Mouse (Mus musculus) embryonic facial prominence, embryonic 14.5 days (tissue): ENCODE data around the gene Hoxa7. TPM values are rescaled to one million over a fixed set of nuclear protein-coding genes. Genes with fewer than 3 reads are reported as not detected.
A peak's percentile ranks its signal among the peaks of the same experiment; 100 is the strongest.

ENCODE experiments used
- ATAC-seq: fragments of 200-750 bp; cut with Nextera tagmentation; 2 replicates; pipeline ENCODE4 v1.8.0; 2017; ENCODE audit warnings: low read depth, moderate number of reproducible peaks, moderate TSS enrichment
- DNase-seq: peaks from one replicate; pipeline ENCODE4 v3.0.0-alpha.2; 2015; ENCODE audit warnings: low spot score
- H3K27ac ChIP-seq: fragments of 300-500 bp; sonication (generic); replicated peaks from 2 replicates; pipeline ENCODE4 v1.5.1; 2014; ENCODE audit warnings: low read depth, mild to moderate bottlenecking, low read length, moderate library complexity
- H3K27me3 ChIP-seq: fragments of 300-500 bp; sonication (generic); replicated peaks from 2 replicates; pipeline ENCODE4 v1.6.1; 2014; ENCODE audit warnings: low read length; ENCODE audit not compliant: control insufficient read depth, insufficient read depth
- H3K36me3 ChIP-seq: fragments of 300-500 bp; sonication (generic); 2 replicates; pipeline ENCODE4 v1.6.1; 2014; ENCODE audit warnings: low read length, mixed read lengths; ENCODE audit not compliant: control insufficient read depth, insufficient read depth
- H3K4me1 ChIP-seq: fragments of 300-500 bp; sonication (generic); 2 replicates; pipeline ENCODE4 v1.6.1; 2014; ENCODE audit warnings: antibody characterized with exemption, low read length; ENCODE audit not compliant: control insufficient read depth, insufficient read depth
- H3K4me2 ChIP-seq: fragments of 300-500 bp; sonication (generic); 2 replicates; pipeline ENCODE4 v1.6.1; 2014; ENCODE audit warnings: low read depth, mild to moderate bottlenecking, low read length, moderate library complexity, mixed read lengths
- H3K4me3 ChIP-seq: fragments of 300-500 bp; sonication (generic); 2 replicates; pipeline ENCODE4 v1.5.1; 2014; ENCODE audit warnings: low read depth, mild to moderate bottlenecking, low read length
- H3K9ac ChIP-seq: fragments of 300-500 bp; sonication (generic); 2 replicates; pipeline ENCODE4 v1.6.1; 2014; ENCODE audit warnings: low read depth, mild to moderate bottlenecking, low read length, moderate library complexity, mixed read lengths
- H3K9me3 ChIP-seq: fragments of 300-500 bp; sonication (generic); 2 replicates; pipeline ENCODE4 v1.6.1; 2016; ENCODE audit warnings: low read length; ENCODE audit not compliant: control insufficient read depth
- WGBS: fragments of 180-500 bp; shearing (Covaris S2); extraction: QIAGEN DNeasy Blood & Tissue Kit; methylation state at CpG from one replicate; pipeline ENCODE4 v1.1.7; 2014; 5-methylcytosine and 5-hydroxymethylcytosine counted together
- polyA plus RNA-seq: library from polyadenylated mRNA; unstranded; fragments of >200 nt; fragmentation: Nextera tagmentation; extraction: Ambion mirVana; gene quantifications from 2 replicates; pipeline ENCODE4 v1.2.1, GENCODE M21; 2014

The Hoxa7 gene
- polyA plus RNA-seq, 1 experiment from 2014 or later = 0.21 TPM

DNA sequence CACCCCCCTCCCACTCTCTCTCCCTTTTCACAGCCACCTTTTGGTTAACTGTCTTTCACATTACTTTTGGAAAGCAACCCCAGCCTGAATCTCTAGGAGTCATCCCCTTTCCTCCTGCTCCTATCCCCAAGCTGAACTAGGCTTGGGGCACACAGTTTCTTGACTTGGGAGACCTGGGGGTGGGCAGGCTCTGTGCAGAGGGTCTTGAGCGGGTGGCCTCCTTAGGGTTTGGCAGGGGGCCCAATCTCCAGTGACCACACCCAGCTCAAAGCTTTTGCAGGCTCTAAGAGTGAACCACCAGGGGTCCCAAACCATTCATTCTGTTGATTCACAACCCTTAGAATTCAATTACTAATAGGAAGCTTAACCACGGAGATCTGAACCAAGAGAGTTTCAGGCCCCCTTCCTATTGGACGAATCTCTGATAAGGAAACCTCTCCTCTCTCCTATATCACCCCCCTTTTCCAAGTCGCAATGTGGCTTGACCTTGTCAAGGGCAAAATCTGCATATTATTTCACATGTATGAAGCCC, 21.2 kb upstream of the Hoxa7 start:
- no peaks in the 10 kb centered on the region for H3K36me3 ChIP-seq
- WGBS = 3% methylated on average over 4 of the region's 4 CpGs
- no peaks in the 10 kb centered on the region for H3K4me1 ChIP-seq
- no peak for DNase-seq
- H3K27ac ChIP-seq = no peak overlapping the region
- ATAC-seq = no peak
- no peak overlapping the region for H3K4me3 ChIP-seq
- no peak overlapping the region for H3K9ac ChIP-seq
- no peak overlapping the region for H3K4me2 ChIP-seq
- H3K9me3 ChIP-seq = no peaks in the 10 kb centered on the region
- peaks cover 98% of the 10 kb centered on the region for H3K27me3 ChIP-seq

DNA sequence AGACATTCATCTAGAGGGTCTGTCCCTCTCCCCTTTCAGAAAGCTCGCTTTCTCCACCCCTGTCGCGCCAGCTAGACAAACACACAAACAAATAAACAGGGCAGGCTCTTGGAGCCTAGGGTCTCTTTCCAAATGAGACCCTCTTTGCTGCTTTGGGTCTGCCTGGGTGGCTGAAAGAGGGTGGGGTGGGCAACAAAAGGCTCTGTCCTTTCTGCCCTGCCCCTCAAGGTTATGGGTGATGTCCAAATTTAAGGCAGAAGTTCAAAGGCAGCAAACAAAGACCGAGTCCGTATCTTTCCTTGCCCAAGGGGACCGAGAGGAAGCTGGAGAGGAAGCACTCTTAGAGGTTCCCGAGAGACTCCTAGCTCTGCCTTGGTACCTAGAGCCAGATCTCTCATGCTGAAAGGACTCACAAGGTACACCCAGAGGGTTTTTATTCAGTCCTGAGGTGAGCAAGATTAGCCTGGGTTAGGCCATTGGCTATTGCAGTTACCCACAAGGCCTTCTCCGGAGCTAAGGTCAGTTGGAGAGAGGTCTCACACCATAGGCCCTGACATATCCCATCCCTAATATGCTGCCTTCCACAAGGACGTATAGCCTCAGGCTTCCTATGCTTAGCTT, 19.5 kb upstream of the Hoxa7 start:
- no peak for ATAC-seq
- Histone ChIP-seq H3K27me3 (peaks cover 98% of the 10 kb centered on the region), H3K27ac (no peak overlapping the region), H3K9ac (no peak overlapping the region), H3K9me3 (no peaks in the 10 kb centered on the region), H3K4me3 (no peak overlapping the region), H3K4me2 (no peak overlapping the region), H3K36me3 (no peaks in the 10 kb centered on the region), H3K4me1 (no peaks in the 10 kb centered on the region)
- no peak for DNase-seq
- 6% methylated on average over 9 of the region's 9 CpGs for WGBS

DNA sequence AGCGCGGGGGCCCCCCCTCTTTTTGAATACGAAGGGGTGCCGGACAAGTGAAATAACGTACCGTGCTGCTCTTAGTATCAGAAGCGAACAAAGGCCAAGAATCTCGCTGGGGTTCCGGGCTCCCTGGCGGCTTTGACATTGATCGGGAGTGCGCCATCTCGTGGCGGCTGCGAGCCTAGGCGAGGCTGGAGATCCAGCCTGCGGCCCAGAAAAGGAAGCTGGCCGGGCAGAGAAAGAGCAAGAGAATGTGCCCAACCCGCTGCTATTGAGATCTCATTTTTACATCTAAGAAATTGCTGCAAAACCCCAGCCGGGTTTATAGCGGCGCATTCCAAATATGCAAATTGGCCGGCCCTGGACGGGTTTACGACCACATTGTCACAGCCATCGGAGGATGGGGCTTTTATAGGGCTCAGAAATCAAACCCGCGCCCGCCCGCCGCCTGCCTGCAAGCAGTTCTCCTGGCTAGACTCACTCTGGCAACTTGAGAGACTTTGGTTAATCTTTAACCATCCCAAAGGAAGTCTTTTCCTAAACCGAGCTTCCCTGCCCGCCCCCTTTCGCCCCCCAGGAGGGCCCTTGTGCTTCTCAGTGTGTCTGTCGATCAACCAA, 18.8 kb upstream of the Hoxa7 start, which contains the start of gene Hoxa10:
Gene Hoxa10 (minus strand): TSS at position 466 of the 612 bp plus-strand sequence.
- 1% methylated on average over 35 of the region's 35 CpGs for WGBS
- peak; percentile 81 for DNase-seq

DNA sequence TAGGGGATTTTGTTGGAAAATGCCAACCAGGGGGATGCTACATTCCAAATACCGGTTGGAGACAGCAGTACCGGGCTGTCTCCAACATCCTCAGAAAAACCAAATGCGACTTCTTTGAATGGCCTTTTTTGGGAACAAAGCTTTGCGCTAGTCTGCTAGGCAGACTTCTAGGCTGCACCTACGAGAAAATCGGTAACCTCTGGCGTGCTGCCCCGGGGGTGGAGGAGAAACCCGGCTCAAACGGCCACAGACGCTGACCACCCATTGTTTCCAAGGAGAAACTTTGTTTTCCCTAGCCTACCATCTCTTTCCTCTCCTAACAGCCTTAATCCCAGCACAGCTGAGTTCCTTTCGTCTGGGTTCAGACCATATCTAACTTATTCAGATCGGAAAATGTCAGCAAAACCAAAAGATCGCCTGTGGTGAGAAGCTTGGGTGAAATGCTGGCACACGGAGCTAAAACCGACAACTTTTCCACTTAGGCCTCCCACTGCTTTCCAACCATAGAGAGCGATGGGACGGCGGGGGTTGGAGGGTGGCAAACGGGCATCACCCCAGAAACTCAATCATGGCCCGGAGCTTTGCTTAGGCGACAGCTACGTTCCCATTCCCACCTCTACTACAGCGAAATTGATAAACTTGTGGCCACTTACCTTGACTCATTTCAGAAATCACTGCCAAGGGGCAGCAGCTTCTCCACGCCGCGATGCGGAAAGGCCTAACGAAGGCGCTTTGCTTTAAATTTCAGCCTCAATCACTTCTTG, 18.2 kb upstream of the Hoxa7 start:
- no peak for DNase-seq
- ATAC-seq = no peak
- Histone ChIP-seq H3K4me2 (peak overlapping the region; percentile 23; the same call in 1 of the 2 replicates), H3K4me1 (no peaks in the 10 kb centered on the region), H3K36me3 (no peaks in the 10 kb centered on the region), H3K4me3 (peak overlapping the region; percentile 18; the same call in 1 of the 2 replicates), H3K27me3 (peaks cover 98% of the 10 kb centered on the region), H3K9me3 (no peaks in the 10 kb centered on the region), H3K27ac (no peak overlapping the region), H3K9ac (no peak overlapping the region)
- WGBS = 1% methylated on average over 30 of the region's 30 CpGs

More for the DNA sequence above, 18.8 kb upstream of the Hoxa7 start, which contains the start of gene Hoxa10:
- Histone ChIP-seq H3K36me3 (no peaks in the 10 kb centered on the region), H3K9me3 (no peaks in the 10 kb centered on the region), H3K9ac (no peak within 1 kb of the TSS), H3K4me2 (peak within 1 kb of the TSS; percentile 23; the same call in 1 of the 2 replicates), H3K27ac (no peak within 1 kb of the TSS), H3K27me3 (peaks cover 98% of the 10 kb centered on the region), H3K4me3 (peak within 1 kb of the TSS; percentile 18; the same call in 1 of the 2 replicates), H3K4me1 (no peaks in the 10 kb centered on the region)
- ATAC-seq = peak; percentile 70; the same call in 1 of the 2 replicates

DNA sequence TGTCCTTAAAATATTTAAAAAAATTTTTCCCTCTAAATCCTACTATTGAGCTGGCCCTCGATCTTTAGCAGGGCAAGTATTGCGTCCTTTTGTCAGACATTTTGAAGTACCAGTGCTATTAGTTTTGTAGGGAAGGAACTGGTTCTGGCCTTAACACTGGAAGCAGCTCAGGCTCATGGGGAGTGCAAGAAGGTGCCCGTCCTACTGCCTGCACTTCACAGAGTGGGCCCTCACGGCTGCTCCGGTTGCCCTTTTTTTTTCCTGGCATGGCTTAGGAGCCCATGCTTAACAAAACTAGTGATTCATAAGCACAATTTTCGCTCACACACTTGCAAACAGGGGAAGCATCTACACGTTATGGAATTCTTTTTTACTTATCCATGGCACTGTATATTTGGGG, 17.3 kb upstream of the Hoxa7 start:
- Histone ChIP-seq H3K9ac (no peak overlapping the region), H3K9me3 (no peaks in the 10 kb centered on the region), H3K4me3 (no peak overlapping the region), H3K27me3 (peaks cover 98% of the 10 kb centered on the region), H3K27ac (no peak overlapping the region), H3K36me3 (no peaks in the 10 kb centered on the region), H3K4me2 (no peak overlapping the region), H3K4me1 (no peaks in the 10 kb centered on the region)
- DNase-seq (no peak), ATAC-seq (no peak)
- 4% methylated on average over 7 of the region's 7 CpGs for WGBS

DNA sequence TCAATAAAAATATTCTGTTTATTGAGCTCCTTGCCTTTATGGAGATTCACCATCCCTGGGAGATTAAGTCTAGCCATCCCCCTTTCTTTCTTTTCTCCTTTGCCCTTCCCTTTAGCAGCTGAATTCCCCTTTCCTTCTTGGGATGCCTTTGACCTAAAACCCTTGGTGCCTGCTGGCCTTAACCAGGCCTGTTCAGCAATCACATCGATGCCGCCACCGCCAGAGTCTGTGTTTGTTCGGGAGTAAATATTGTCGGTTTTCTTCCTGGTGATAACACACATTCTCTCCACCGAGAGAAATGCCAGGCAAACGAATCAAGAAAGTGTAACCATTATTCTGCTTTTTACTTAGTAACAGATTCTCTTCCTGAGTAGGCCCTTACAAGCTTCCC, 16.5 kb upstream of the Hoxa7 start:
- Histone ChIP-seq H3K27me3 (peaks cover 98% of the 10 kb centered on the region), H3K27ac (no peak overlapping the region), H3K9me3 (no peaks in the 10 kb centered on the region), H3K4me1 (no peaks in the 10 kb centered on the region), H3K4me2 (no peak overlapping the region), H3K9ac (no peak overlapping the region), H3K36me3 (no peaks in the 10 kb centered on the region), H3K4me3 (no peak overlapping the region)
- WGBS = 3% methylated on average over 7 of the region's 7 CpGs
- ATAC-seq = no peak
- DNase-seq = no peak

DNA sequence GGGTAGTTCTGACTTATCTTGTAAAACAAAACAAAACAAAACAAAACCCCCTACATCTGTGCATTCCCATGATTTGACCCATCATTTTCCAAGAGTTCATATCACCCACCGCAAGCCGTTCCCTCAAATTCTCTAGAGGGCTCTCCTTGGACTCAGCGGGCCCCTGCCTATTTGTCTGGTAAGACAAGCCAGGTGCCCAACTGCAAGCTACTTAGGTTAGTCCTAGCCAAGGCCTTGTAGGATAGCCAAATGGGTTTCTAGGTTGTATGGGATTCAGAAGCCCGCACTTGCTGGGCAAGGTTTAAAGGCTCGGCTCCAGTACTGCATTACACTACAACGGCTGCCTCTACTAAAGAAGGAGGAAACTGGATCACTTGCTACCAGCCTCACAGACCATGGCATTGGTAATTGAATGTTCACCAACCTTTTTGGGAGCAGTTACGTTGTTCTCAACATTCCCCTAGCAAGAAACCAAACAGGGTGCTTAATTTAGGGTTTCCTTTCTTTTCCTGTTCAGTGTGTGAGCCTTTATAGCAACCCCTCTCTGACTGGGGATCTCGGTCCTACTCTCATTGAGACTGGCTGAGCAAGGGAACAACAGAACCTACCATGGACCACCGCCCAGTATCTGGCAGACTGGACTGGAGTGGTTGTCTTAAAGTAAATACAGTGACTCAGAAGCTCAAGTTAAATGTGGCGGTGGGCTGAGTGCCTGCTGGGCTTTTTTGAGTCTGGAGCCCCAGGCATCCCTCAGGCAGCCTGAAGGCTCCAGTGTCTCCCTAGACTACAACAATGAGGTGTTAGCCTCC, 15.9 kb upstream of the Hoxa7 start:
- no peak for DNase-seq
- Histone ChIP-seq H3K4me2 (no peak overlapping the region), H3K9ac (no peak overlapping the region), H3K36me3 (no peaks in the 10 kb centered on the region), H3K27me3 (peaks cover 98% of the 10 kb centered on the region), H3K27ac (no peak overlapping the region), H3K9me3 (no peaks in the 10 kb centered on the region), H3K4me3 (no peak overlapping the region), H3K4me1 (no peaks in the 10 kb centered on the region)
- ATAC-seq = no peak
- 10% methylated on average over 10 of the region's 10 CpGs for WGBS

DNA sequence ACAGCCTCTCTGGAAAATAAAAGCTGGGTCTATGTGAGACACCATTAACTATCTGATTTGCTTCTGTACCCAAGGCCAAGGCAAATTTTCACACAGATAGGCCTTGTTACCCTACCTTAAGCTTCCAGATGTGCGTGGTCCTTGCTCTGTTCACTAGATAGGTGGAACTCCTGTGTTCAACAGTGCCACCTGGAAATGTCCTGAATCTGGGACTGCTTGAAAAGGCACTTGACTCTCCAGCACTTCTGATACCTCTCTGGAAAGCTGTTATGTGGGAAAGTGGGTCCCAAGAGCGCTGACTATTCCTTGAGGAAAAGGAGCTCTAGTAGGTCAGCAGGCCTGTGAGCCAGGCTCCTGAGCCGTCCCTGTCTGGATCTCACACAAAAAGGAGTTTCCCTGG, 15.2 kb upstream of the Hoxa7 start:
- Histone ChIP-seq H3K27me3 (peaks cover 99% of the 10 kb centered on the region), H3K4me3 (no peak overlapping the region), H3K27ac (no peak overlapping the region), H3K36me3 (no peaks in the 10 kb centered on the region), H3K4me1 (no peaks in the 10 kb centered on the region), H3K4me2 (no peak overlapping the region), H3K9ac (no peak overlapping the region), H3K9me3 (no peaks in the 10 kb centered on the region)
- 12% methylated on average over 3 of the region's 3 CpGs for WGBS
- ATAC-seq = no peak
- no peak for DNase-seq
